Mouse (Mus musculus) macrophage (primary cell): ENCODE results near the gene Szt2. TPM values are rescaled to one million over a fixed set of nuclear protein-coding genes. Genes with fewer than 3 reads are reported as not detected.

ENCODE experiments used
- H3K27ac ChIP-seq: fragments of 350-480 bp; formaldehyde crosslinking; 2 replicates; pipeline ENCODE4 v1.9.0; 2021
- H3K36me3 ChIP-seq: fragments of 350-480 bp; formaldehyde crosslinking; 2 replicates; pipeline ENCODE4 v1.9.0; 2021; ENCODE audit errors: inconsistent target
- H3K4me3 ChIP-seq: fragments of 350-480 bp; formaldehyde crosslinking; 2 replicates; pipeline ENCODE4 v1.9.0; 2021; ENCODE audit errors: inconsistent target
- H3K79me2 ChIP-seq: fragments of 350-480 bp; formaldehyde crosslinking; 2 replicates; pipeline ENCODE4 v1.9.0; 2021; ENCODE audit errors: inconsistent target
- WGBS: methylation state at CpG from one replicate; pipeline ENCODE4 v1.1.7; 2026; ENCODE audit warnings: inconsistent platforms; ENCODE audit not compliant: missing documents; 5-methylcytosine and 5-hydroxymethylcytosine counted together
- polyA plus RNA-seq: library from polyadenylated mRNA; stranded (reverse); fragments of 250-400 nt; gene quantifications from 3 replicates; pipeline ENCODE4 v1.2.4, GENCODE M21; 2018; ENCODE audit warnings: inconsistent platforms

Gene Szt2
- polyA plus RNA-seq, 1 experiment from 2014 or later: 3.0 TPM

GRCm38 (mm10) chr4:118390146-118390545 lies 18.9 kb downstream of the Szt2 start:
- Histone ChIP-seq H3K27ac (no peak overlapping the region), H3K4me3 (no peak overlapping the region), H3K36me3 (peaks cover 87% of the 10 kb centered on the region), H3K79me2 (no peaks in the 10 kb centered on the region)
- 94% methylated on average over 11 of the region's 11 CpGs for WGBS

- peaks cover 94% of the 10 kb centered on the region for H3K36me3 ChIP-seq
- no peak overlapping the region for H3K27ac ChIP-seq
- 97% methylated on average over 8 of the region's 8 CpGs for WGBS
- no peak overlapping the region for H3K4me3 ChIP-seq
- no peaks in the 10 kb centered on the region for H3K79me2 ChIP-seq
These were observed 21.8 kb downstream of the Szt2 start for GRCm38 (mm10) chr4:118387316-118387715.

- Histone ChIP-seq H3K79me2 (no peaks in the 10 kb centered on the region), H3K4me3 (no peak overlapping the region), H3K27ac (no peak overlapping the region), H3K36me3 (peaks cover 89% of the 10 kb centered on the region)
- 86% methylated on average over 7 of the region's 7 CpGs for WGBS
These were observed 25.8 kb downstream of the Szt2 start for GRCm38 (mm10) chr4:118383271-118383670.

- Histone ChIP-seq H3K79me2 (no peaks in the 10 kb centered on the region), H3K4me3 (no peak overlapping the region), H3K27ac (no peak overlapping the region), H3K36me3 (peaks cover 90% of the 10 kb centered on the region)
- 93% methylated on average over 6 of the region's 6 CpGs for WGBS
These were observed 33.1 kb downstream of the Szt2 start for GRCm38 (mm10) chr4:118375999-118376398.

- WGBS: 95% methylated on average over 11 of the region's 13 CpGs
- peaks cover 82% of the 10 kb centered on the region for H3K36me3 ChIP-seq
- H3K79me2 ChIP-seq: no peaks in the 10 kb centered on the region
- H3K4me3 ChIP-seq: no peak overlapping the region
- H3K27ac ChIP-seq: no peak overlapping the region
These were observed 37.3 kb downstream of the Szt2 start for GRCm38 (mm10) chr4:118371822-118372221.

GRCm38 (mm10) chr4:118368616-118369015 lies 40.5 kb downstream of the Szt2 start:
- Histone ChIP-seq H3K36me3 (peaks cover 72% of the 10 kb centered on the region), H3K27ac (no peak overlapping the region), H3K79me2 (no peaks in the 10 kb centered on the region), H3K4me3 (no peak overlapping the region)
- 95% methylated on average over 3 of the region's 3 CpGs for WGBS

- Histone ChIP-seq H3K36me3 (peaks cover 72% of the 10 kb centered on the region), H3K4me3 (no peak overlapping the region), H3K79me2 (no peaks in the 10 kb centered on the region), H3K27ac (no peak overlapping the region)
- WGBS: 95% methylated on average over 12 of the region's 12 CpGs
These were observed 41.5 kb downstream of the Szt2 start for GRCm38 (mm10) chr4:118367551-118367950.

GRCm38 (mm10) chr4:118365991-118366390 lies 43.1 kb downstream of the Szt2 start:
- H3K36me3 ChIP-seq: peaks cover 71% of the 10 kb centered on the region
- H3K79me2 ChIP-seq: no peaks in the 10 kb centered on the region
- WGBS: 89% methylated on average over 14 of the region's 14 CpGs
- no peak overlapping the region for H3K4me3 ChIP-seq
- H3K27ac ChIP-seq: no peak overlapping the region

GRCm38 (mm10) chr4:118364641-118365040 lies 44.4 kb downstream of the Szt2 start:
- Histone ChIP-seq H3K27ac (no peak overlapping the region), H3K4me3 (no peak overlapping the region), H3K79me2 (no peaks in the 10 kb centered on the region), H3K36me3 (peaks cover 63% of the 10 kb centered on the region)
- WGBS: 93% methylated on average over 10 of the region's 13 CpGs

GRCm38 (mm10) chr4:118363985-118364384 lies 45.1 kb downstream of the Szt2 start:
- Histone ChIP-seq H3K79me2 (no peaks in the 10 kb centered on the region), H3K27ac (no peak overlapping the region), H3K4me3 (no peak overlapping the region), H3K36me3 (peaks cover 58% of the 10 kb centered on the region)
- 90% methylated on average over 3 of the region's 3 CpGs for WGBS

- H3K27ac ChIP-seq: no peak overlapping the region
- WGBS: 95% methylated on average over 6 of the region's 6 CpGs
- peaks cover 47% of the 10 kb centered on the region for H3K36me3 ChIP-seq
- no peaks in the 10 kb centered on the region for H3K79me2 ChIP-seq
- no peak overlapping the region for H3K4me3 ChIP-seq
These were observed 46.2 kb downstream of the Szt2 start for GRCm38 (mm10) chr4:118362879-118363278.

- Histone ChIP-seq H3K36me3 (peaks cover 41% of the 10 kb centered on the region), H3K4me3 (no peak overlapping the region), H3K27ac (no peak overlapping the region), H3K79me2 (no peaks in the 10 kb centered on the region)
- WGBS: 94% methylated on average over 5 of the region's 5 CpGs
These were observed 47.6 kb downstream of the Szt2 start for GRCm38 (mm10) chr4:118361451-118361850.

GRCm38 (mm10) chr4:118359896-118360720 lies 49.0 kb downstream of the Szt2 start:
- no peaks in the 10 kb centered on the region for H3K79me2 ChIP-seq
- 3% methylated on average over 49 of the region's 54 CpGs for WGBS
- peaks cover 34% of the 10 kb centered on the region for H3K36me3 ChIP-seq
- peak overlapping the region; percentile 46 for H3K4me3 ChIP-seq
- peak overlapping the region; percentile 73 for H3K27ac ChIP-seq

GRCm38 (mm10) chr4:118359211-118359895 lies 49.7 kb downstream of the Szt2 start:
- 10% methylated on average over 20 of the region's 21 CpGs for WGBS
- Histone ChIP-seq H3K27ac (peak overlapping the region; percentile 21; the same call in 1 of the 2 replicates), H3K36me3 (peaks cover 26% of the 10 kb centered on the region), H3K79me2 (no peaks in the 10 kb centered on the region), H3K4me3 (peak overlapping the region; percentile 30)
